Mouse (Mus musculus) lung, postnatal 36 days (tissue): Measurements from ENCODE around the gene Fhdc1.

ENCODE experiments used
- DNase-seq: peaks from one replicate; pipeline ENCODE4 v3.0.0; 2022; ENCODE audit warnings: mixed read lengths

The Fhdc1 gene

GRCm38 (mm10) chr3:84430152-84430551 lies 50.1 kb downstream of the Fhdc1 start:
- no peak for DNase-seq

- peak; percentile 80 for DNase-seq
These were observed 51.1 kb downstream of the Fhdc1 start for GRCm38 (mm10) chr3:84428994-84429725.

GRCm38 (mm10) chr3:84427779-84428178 lies 52.5 kb downstream of the Fhdc1 start:
- DNase-seq, result peak; percentile 50

GRCm38 (mm10) chr3:84422340-84422739 lies 57.9 kb downstream of the Fhdc1 start:
- DNase-seq, result no peak

DNA sequence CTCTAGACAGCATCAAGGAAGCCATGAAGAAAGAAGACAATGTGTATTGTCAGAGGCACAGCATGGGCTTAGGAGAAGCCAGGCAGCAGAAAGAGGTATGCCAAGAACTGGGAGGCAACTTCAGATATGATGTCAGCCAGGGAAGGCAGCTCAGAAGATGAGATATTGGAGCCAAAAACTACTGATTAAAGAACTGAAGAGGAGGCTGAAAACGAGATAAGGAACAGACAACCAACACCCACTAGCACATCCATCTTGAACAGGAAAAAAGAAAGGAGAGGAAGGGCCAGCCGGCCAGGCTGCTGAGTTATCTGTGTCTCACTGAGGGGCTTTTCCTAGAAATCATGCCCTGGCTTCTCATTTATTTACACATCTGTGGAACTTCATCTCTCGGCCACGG lies 66.4 kb downstream of the Fhdc1 start:
- DNase-seq, result no peak

- no peak for DNase-seq
These were observed 67.3 kb downstream of the Fhdc1 start for GRCm38 (mm10) chr3:84412920-84413319.

GRCm38 (mm10) chr3:84409474-84409862 lies 70.8 kb downstream of the Fhdc1 start:
- no peak for DNase-seq

DNA sequence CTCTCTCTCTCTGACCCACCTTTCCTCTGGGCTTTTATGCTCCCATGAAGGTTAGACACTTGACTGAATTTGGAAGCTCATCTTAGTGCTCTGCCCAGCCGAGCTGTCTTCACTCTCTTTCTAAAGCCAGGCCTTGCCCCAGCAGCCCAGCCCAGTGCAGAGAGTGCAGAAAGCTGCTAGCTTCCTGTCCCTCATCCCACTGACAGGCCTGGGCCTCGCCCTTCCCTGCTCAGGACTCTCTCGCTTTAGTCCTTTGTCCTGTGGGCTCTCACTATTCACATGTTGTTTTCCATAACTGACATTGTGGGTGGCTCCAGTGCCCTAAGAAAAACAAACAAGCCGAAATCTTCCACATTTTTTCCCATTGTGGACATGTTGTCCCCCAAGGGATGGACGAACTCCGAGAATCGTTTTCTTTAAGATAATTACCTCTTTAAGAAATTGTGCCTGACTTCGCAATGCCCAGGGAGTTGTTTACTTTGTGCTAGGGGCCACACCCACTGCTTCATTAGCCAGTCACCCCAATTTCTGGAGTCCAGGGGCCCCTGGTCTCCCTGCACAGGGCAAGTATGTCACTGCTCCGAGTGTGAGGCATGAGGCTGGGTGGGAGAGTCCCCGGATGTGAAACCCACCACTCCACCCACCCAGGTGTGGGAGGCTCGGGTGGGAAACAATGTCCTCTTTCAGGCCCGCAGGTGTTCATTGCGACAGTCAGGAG lies 71.3 kb downstream of the Fhdc1 start:
- no peak for DNase-seq

- DNase-seq, result no peak
These were observed 74.7 kb downstream of the Fhdc1 start for GRCm38 (mm10) chr3:84405523-84405922.

DNA sequence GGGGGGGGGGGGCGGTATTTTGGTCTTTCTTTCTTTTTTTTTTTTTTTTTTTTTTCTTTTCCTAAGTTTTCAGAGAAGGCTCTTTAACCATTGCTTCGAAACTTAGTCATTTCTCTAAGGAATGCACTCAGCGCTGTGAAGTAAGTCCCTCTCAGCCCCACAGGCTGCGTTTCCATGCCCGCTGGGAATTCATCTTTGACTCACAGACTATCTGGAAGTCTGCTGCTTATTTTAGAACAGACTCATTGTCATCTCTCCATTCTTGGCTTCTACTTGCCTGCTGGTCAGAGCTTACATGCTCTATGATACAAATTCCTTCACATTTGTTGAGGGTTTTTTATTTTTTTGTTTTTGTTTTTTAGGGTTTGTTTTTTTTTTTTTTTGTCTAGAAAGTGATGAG lies 76.8 kb downstream of the Fhdc1 start:
- DNase-seq, result no peak

GRCm38 (mm10) chr3:84402716-84403115 lies 77.5 kb downstream of the Fhdc1 start:
- DNase-seq, result no peak

- DNase-seq, result no peak
These were observed 82.3 kb downstream of the Fhdc1 start for GRCm38 (mm10) chr3:84397976-84398375.

DNA sequence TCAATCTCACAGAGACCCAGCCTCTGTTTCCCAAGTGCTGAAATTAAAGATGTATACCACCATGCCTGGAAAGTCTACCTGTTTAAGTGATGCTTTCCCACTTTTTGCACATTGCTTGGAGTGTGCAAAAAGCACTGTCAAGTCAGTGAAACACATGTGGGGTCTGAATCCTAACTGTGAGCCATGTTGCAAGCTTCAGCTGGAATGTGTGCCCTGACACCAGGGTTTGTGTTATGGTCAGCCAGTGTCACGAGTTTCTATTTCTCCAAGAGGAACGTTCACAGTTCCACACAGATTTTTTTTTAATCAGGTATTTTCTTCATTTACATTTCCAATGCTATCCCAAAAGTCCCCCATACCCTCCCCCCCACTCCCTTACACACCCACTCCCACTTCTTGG lies 84.0 kb downstream of the Fhdc1 start:
- DNase-seq, result no peak

DNA sequence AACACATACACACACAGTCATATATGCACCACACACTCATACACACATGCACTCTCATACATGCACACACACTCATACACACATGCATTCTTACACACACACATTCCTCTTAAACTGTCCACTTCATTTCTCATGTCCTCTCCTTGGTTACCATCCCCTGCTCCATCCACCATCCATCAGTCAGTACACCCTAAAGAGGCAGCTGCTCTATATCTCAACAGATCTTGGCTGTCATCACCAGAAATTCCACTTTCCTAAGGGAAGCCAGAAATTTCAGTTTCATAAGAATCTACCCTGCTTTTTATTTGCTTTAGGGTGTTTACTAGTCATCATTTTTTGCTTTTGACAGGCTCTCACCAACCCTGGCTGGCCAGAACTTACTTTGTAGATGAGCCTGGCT lies 84.4 kb downstream of the Fhdc1 start:
- no peak for DNase-seq

GRCm38 (mm10) chr3:84394841-84395447 lies 85.3 kb downstream of the Fhdc1 start:
- DNase-seq, result no peak
